Mouse (Mus musculus): ENCODE data around the gene Sumo2. TPM values are rescaled to one million over a fixed set of nuclear protein-coding genes. Genes with fewer than 3 reads are reported as not detected.
"Not testable (repeated sequence)": the region's sequence is repeated elsewhere in the genome, so short reads cannot be mapped to it uniquely, and the experiment has no call there.

Gene Sumo2
- total RNA-seq, 2 experiments from 2014 or later: 352 to 361 TPM

DNA sequence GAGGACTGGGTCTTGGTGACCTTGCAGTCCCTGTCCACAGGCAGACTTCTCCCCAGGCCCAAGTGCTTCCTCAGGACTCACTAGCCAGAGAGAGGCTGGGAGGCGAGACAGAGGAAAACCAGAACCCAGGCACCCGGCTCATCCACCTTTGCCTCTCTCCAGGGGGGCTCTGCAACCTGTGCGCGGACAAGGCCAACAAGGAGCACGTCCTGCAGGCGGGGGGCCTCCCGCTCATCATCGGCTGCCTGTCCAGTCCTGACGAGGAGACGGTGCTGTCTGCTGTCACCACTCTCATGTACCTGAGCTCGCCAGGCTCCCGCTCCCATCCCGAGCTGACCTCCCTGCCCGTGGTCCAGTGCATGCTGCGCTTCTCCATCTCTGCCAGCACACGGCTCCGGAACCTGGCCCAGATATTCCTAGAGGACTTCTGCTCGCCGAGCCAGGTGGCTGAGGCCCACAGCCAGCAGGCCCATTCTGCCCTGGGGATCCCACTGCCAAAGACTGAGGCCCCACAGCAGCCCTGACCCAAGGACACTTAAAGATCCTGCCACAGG lies 47.4 kb downstream of the Sumo2 start:
- no peak for DNase-seq (ENCODE audit: low spot score in 2 of 2)

DNA sequence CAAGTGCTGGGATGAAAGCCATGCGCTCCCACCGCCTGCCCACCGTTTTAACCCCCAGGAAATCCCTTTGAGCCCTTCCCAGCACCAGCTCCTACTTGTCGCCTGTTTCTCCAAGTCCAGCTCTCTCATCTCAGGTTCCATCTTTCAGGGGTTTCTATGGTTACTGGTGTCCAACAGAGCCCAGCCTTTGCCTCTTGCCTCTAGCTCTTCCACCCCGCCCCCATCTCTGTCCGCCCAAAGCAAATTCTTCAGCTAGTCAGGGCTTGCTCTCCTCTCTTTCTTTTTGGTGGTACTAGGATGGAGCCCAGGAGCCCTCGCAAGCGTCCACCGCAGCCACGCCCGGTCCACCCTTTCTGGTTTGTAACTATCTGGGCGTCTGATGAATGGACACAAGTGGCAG lies 50.9 kb downstream of the Sumo2 start:
- no peak for DNase-seq (ENCODE audit: low spot score in 2 of 2)

DNA sequence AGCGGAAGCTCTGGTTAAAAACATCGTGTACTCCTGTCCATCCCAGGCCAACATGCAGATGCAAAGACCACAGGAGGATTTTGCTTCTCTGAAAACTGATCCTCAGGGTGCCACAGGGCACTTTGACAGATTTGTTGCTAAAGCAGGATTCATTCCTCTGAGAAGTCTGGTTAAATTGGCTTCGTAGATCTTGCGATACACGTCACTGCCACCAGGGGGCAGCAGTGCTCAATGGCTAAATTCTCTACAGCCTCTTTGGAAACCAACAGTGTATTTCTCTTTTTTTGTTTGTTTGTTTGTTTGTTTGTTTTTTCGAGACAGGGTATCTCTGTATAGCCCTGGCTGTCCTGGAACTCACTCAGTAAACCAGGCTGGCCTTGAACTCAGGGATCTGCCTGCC lies 52.4 kb downstream of the Sumo2 start:
- DNase-seq (ENCODE audit: low spot score in 2 of 2): peak; percentile 86 to 88

DNA sequence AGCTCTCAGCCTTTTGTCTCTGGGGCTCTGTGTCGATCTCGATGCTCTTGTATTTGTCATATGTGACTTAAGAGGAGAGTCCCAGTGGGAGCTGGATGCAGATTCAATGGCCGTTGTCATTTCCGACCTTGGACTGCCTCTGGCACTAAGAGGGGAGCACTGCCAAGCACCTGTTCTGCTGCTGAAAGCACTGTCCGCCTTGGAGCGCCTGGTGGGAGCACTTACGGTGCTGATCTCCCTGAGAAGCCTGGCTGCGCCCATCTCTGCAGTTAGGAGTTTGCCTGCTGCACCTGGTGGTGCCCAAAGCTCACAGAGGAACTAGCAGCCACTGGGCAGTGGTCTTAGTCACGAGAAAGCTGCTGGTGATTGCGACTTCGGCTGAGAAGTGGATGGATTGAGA lies 52.8 kb downstream of the Sumo2 start:
- no peak for DNase-seq (ENCODE audit: low spot score in 2 of 2)

DNA sequence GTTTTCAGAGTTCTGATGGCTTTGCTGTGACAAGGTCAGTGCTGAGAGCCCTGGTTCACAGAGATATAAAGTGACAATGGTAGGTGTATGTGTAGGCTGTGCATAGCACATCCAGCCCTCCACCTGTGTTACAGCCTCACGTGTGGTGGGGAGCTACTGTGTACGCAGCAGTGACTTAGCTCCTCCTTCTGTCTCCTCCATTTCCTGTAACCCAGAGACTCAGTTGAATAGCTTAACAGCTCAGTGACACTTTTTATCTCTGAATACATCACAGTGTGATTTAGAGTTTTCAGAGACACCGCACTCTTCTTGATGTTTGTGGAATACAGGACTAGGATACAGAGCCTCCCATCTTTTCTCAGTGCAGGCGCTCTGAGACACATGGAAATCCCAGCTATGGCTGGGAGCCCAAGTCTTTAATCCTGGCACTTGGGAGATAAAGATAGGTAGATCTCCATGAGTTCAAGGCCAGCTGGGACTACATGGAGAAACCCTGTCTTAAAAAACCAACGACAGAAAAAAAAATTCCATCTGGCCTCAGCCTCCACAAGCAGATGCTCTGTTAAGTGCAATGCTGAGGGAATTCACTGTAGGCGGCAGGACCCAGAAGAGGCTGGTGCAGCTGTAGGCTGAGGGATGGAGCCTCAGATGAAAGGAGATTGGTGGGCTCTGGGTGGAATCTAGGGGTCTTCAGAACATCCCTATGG lies 54.4 kb downstream of the Sumo2 start:
- peak; percentile 45 to 65 for DNase-seq (ENCODE audit: low spot score in 2 of 2)

DNA sequence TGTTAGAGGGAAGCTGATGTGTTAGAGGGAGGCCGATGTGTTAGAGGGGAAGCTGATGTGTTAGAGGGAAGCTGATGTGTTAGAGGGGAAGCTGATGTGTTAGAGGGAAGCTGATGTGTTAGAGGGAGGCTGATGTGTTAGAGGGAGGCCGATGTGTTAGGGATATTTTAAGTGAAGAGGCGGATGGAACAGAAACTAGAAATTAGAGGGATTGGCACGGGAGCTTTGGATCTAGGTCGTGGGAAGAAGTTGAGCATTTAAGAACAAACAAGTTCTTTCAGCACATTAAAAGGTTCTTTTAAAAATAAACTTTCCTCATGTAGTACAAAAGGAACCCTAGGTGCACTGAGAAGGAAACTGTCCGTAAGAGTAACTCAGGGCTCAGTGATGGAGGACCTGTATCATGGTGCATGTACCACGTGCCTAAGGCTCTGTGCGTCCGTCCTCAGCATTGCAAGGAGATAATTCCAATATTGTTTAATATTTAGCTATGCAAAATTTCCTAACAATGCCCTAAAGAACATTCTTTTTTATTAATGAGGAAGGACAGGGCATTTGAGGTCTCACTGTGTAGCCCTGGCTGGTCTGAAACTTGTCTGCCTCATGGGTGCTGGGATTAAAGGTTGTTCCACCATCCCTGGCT lies 57.7 kb downstream of the Sumo2 start:
- no peak for DNase-seq (ENCODE audit: low spot score in 2 of 2)

DNA sequence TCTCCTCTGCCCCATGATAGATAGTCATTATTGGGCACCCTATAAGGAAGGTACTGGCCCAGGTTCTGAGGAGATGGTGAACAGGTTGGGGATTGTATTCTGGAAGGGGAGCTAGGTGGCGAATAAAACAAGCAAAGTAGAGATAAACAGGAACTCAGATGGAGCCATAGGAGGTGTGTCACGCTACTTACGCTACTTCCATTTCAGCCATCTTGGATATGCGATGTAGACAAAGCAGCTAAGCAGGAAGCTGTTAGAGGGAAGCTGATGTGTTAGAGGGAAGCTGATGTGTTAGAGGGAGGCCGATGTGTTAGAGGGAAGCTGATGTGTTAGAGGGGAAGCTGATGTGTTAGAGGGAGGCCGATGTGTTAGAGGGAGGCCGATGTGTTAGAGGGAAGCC lies 58.7 kb downstream of the Sumo2 start:
- DNase-seq (ENCODE audit: low spot score in 2 of 2): not testable (repeated sequence)

DNA sequence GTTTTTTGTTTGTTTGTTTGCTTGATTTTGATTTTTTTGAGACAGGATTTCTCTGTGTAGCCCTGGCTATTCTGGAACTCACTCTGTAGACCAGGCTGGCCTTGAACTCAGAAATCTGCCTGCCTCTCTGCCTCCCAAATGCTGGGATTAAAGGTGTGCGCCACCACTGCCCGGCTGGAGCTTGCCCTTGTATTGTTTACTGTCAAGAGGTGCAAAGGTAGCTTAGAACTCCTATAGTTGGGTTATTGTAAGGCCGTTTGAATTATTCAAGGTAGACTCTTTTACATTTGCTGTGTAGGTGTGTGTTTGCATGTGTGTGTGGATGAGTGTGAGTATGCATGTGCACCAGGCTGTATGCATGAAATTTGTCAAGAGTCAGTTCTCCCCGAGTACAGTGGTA lies 59.4 kb downstream of the Sumo2 start:
- DNase-seq (ENCODE audit: low spot score in 2 of 2): not testable (repeated sequence)

DNA sequence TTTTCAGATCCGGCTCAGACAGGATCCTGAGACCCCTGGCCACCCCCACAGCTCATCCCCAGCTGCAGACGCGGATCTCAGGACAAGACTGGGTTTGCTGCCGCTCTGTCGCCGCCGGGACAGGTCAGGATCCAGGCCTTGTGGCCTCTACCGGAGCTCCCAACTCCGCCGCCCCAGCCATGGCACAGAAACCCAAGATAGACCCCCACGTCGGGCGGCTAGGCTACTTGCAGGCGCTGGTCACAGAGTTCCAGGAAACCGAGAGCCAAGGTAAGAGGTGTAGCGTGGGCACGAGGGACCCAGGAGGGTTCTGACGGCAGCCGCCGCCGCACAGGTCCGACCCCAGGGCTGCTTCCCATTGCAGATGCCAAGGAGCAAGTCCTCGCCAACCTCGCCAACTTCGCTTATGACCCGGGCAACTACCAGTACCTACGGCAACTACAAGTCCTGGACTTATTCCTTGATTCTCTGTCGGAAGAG lies 60.3 kb downstream of the Sumo2 start:
- DNase-seq (ENCODE audit: low spot score in 2 of 2): no peak

DNA sequence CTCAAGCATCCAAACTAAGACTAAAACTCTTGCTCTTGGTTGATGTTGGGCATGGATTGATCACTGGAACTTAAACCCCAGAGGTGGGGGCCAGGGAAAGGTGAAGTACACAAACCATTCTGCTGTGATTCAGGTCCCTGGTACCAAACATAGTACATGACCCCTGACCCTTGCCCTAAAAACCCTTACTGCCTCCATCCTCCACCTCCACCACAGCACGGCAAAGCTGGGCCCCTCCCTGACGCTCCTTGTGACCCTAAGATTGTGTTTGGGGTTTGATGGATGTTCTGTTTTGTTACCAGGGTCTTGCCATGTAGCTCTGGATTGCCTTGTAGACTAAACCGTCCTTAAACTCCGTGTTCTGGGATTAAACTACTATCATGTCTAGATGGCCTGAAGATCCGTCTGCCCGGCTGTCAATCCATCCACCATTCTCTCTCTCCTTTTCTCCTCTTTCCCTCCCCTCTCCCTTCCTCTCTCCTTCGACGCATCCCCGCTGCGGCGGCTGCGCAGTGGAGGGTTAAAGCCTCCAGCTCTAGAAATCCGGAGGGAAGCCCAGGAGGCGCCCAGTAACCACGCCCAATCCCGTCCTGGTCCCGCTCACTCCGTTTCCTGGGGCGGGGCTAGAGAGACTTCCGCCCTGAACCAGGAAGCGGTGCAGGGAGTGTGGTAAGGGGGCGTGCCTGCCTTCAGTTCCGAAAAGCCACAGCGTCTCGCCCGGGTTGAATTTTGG lies 60.9 kb downstream of the Sumo2 start, which contains the start of gene Armc7:
Armc7 (plus strand) TSS at position 643 of the 733 bp plus-strand sequence.
- peak; percentile 92 to 95 for DNase-seq (ENCODE audit: low spot score in 2 of 2)

DNA sequence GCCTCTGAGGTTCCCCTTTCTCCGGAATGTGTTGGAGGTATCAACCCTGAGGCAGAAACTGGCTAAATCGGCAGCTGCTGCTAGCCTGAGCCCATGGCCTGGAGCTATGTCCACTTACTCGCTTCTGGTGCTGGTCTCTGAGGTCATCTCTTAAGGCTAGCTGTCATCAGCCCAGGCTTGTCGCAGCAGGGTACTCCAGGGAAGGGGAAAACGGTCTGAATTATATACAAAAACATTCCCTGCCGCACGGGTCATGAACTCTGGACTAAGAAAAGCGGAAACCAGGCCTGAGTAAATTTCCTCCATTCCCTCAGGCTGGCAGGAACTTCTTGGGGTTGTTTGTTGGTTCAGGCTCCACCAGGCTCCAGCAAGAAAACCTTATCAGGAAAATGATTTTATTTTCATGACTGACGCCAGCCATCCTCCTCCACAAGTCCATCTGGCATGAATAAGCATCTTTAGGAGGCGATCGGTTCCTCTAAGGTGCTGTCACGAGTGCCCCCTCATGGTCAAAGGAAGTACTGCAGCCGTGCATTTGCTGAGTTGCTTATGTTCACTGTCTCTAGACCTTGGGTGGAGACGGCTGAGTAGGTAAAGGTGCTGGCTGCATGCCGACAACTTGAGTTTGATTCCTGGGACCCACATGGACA lies 62.3 kb downstream of the Sumo2 start:
- DNase-seq (ENCODE audit: low spot score in 2 of 2): peak; percentile 92 to 96

Other genes with a start within 250 kb of the Sumo2 start
- gene Fads6, start 238.6 kb downstream of the Sumo2 start, total RNA-seq (2021): 10 to 100 TPM in 1 of 2 experiments, 1 to 10 TPM in 1; 10.0 to 10.2 TPM
- not detected for gene Otop2, start 229.1 kb downstream of the Sumo2 start, total RNA-seq (2021)
- under 1 TPM; 0.16 to 0.45 TPM for gene Ush1g, start 214.2 kb downstream of the Sumo2 start, total RNA-seq (2021)
- under 1 TPM; 0.14 to 0.17 TPM for gene Otop3, start 201.5 kb downstream of the Sumo2 start, total RNA-seq (2021)
- 10 to 100 TPM; 90.0 to 94.3 TPM for gene Hid1, start 168.5 kb downstream of the Sumo2 start, total RNA-seq (2021)
- gene Cdr2l, start 154.4 kb downstream of the Sumo2 start, total RNA-seq (2021): 10 to 100 TPM; 18.6 to 21.3 TPM
- 10 to 100 TPM; 95.7 to 96.6 TPM for gene Mrpl58, start 132.5 kb downstream of the Sumo2 start, total RNA-seq (2021)
- 100 to 1,000 TPM; 440 to 460 TPM for gene Atp5h, start 116.3 kb downstream of the Sumo2 start, total RNA-seq (2021)
- 10 to 100 TPM; 59.0 to 68.3 TPM for gene Kctd2, start 116.1 kb downstream of the Sumo2 start, total RNA-seq (2021)
- not detected for gene Trim80, start 95.7 kb downstream of the Sumo2 start, total RNA-seq (2021)
- gene Slc16a5, start 73.8 kb downstream of the Sumo2 start, total RNA-seq (2021): not detected
- 10 to 100 TPM in 1 of 2 experiments, 1 to 10 TPM in 1; 8.7 to 10.6 TPM for gene Armc7, start 60.6 kb downstream of the Sumo2 start, total RNA-seq (2021)
- gene Nt5c, start 44.4 kb downstream of the Sumo2 start, total RNA-seq (2021): 10 to 100 TPM; 68.8 to 72.5 TPM
- 100 to 1,000 TPM; 188 to 227 TPM for gene Jpt1, start 21.9 kb downstream of the Sumo2 start, total RNA-seq (2021)
- gene Nup85, start 28.2 kb upstream of the Sumo2 start, total RNA-seq (2021): 10 to 100 TPM; 43.4 to 47.1 TPM
- 10 to 100 TPM; 53.1 to 56.4 TPM for gene Mrps7, start 67.6 kb upstream of the Sumo2 start, total RNA-seq (2021)
- gene Gga3, start 67.8 kb upstream of the Sumo2 start, total RNA-seq (2021): 10 to 100 TPM; 57.0 to 69.8 TPM
- gene Mif4gd, start 76.7 kb upstream of the Sumo2 start, total RNA-seq (2021): 10 to 100 TPM; 22.5 to 23.5 TPM
- 10 to 100 TPM; 54.0 to 57.1 TPM for gene Slc25a19, start 92.0 kb upstream of the Sumo2 start, total RNA-seq (2021)
- 100 to 1,000 TPM; 178 to 182 TPM for gene Grb2, start 172.3 kb upstream of the Sumo2 start, total RNA-seq (2021)
- gene Tmem94, start 229.2 kb upstream of the Sumo2 start, total RNA-seq (2021): 10 to 100 TPM; 37.8 to 42.3 TPM

Data from layer of hippocampus, postnatal 14 days (tissue).